Mouse (Mus musculus): Measurements from ENCODE around the gene Hkdc1. TPM values are rescaled to one million over a fixed set of nuclear protein-coding genes. Genes with fewer than 3 reads are reported as not detected.

Hkdc1 gene
- polyA plus RNA-seq, 1 experiment from 2014 or later, result 37.7 TPM

- 72% methylated on average over 5 of the region's 5 CpGs for WGBS
- Histone ChIP-seq H3K9me3 (ENCODE audit: control insufficient read depth) (no peaks in the 10 kb centered on the region), H3K27me3 (replicated peaks; ENCODE audit: control insufficient read depth, insufficient read depth, low read length) (no peaks in the 10 kb centered on the region; the same call in none of the 2 replicates), H3K4me3 (ENCODE audit: low read depth, low read length) (no peak overlapping the region), H3K4me1 (replicated peaks; ENCODE audit: control insufficient read depth, insufficient read depth, low read length) (no peaks in the 10 kb centered on the region), H3K27ac (ENCODE audit: low read depth, low read length) (no peak overlapping the region), H3K4me2 (replicated peaks; ENCODE audit: low read depth) (no peak overlapping the region), H3K9ac (ENCODE audit: low read depth, low read length) (no peak overlapping the region), H3K36me3 (ENCODE audit: control insufficient read depth, insufficient read depth) (no peaks in the 10 kb centered on the region)
- no peak for ATAC-seq
- no peak for TF ChIP-seq CTCF (IDR thresholded peaks at IDR 0.05; ENCODE audit: low read depth)
Measured at GRCm38 (mm10) chr10:62345147-62345546, 77.1 kb downstream of the Hkdc1 start.

- Histone ChIP-seq H3K27ac (ENCODE audit: low read depth, low read length) (no peak overlapping the region), H3K4me3 (ENCODE audit: low read depth, low read length) (no peak overlapping the region), H3K27me3 (replicated peaks; ENCODE audit: control insufficient read depth, insufficient read depth, low read length) (peaks cover 5% of the 10 kb centered on the region), H3K36me3 (ENCODE audit: control insufficient read depth, insufficient read depth) (no peaks in the 10 kb centered on the region), H3K9ac (ENCODE audit: low read depth, low read length) (no peak overlapping the region), H3K9me3 (ENCODE audit: control insufficient read depth) (no peaks in the 10 kb centered on the region), H3K4me1 (replicated peaks; ENCODE audit: control insufficient read depth, insufficient read depth, low read length) (no peaks in the 10 kb centered on the region), H3K4me2 (replicated peaks; ENCODE audit: low read depth) (no peak overlapping the region)
- WGBS, result 48% methylated on average over 9 of the region's 9 CpGs
- peak; percentile 42; the same call in 1 of the 2 replicates for ATAC-seq
- TF ChIP-seq CTCF (IDR thresholded peaks at IDR 0.05; ENCODE audit: low read depth), result no peak
Measured at GRCm38 (mm10) chr10:62344004-62344752, 78.1 kb downstream of the Hkdc1 start.

GRCm38 (mm10) chr10:62342512-62342911 is 79.8 kb downstream of the Hkdc1 start:
- WGBS, result 83% methylated on average over 6 of the region's 6 CpGs

GRCm38 (mm10) chr10:62341956-62342355 is 80.3 kb downstream of the Hkdc1 start:
- TF ChIP-seq CTCF (IDR thresholded peaks at IDR 0.05; ENCODE audit: low read depth), result no peak
- Histone ChIP-seq H3K4me2 (replicated peaks; ENCODE audit: low read depth) (no peak overlapping the region), H3K4me3 (ENCODE audit: low read depth, low read length) (no peak overlapping the region), H3K36me3 (ENCODE audit: control insufficient read depth, insufficient read depth) (no peaks in the 10 kb centered on the region), H3K9ac (ENCODE audit: low read depth, low read length) (no peak overlapping the region), H3K27ac (ENCODE audit: low read depth, low read length) (no peak overlapping the region), H3K27me3 (replicated peaks; ENCODE audit: control insufficient read depth, insufficient read depth, low read length) (peaks cover 5% of the 10 kb centered on the region), H3K4me1 (replicated peaks; ENCODE audit: control insufficient read depth, insufficient read depth, low read length) (no peaks in the 10 kb centered on the region), H3K9me3 (ENCODE audit: control insufficient read depth) (no peaks in the 10 kb centered on the region)
- ATAC-seq, result no peak
- 92% methylated on average over 4 of the region's 4 CpGs for WGBS

More at GRCm38 (mm10) chr10:62342512-62342911, 79.8 kb downstream of the Hkdc1 start:
- Histone ChIP-seq H3K27me3 (replicated peaks; ENCODE audit: control insufficient read depth, insufficient read depth, low read length) (peaks cover 5% of the 10 kb centered on the region), H3K27ac (ENCODE audit: low read depth, low read length) (no peak overlapping the region), H3K4me1 (replicated peaks; ENCODE audit: control insufficient read depth, insufficient read depth, low read length) (no peaks in the 10 kb centered on the region), H3K4me2 (replicated peaks; ENCODE audit: low read depth) (no peak overlapping the region), H3K9me3 (ENCODE audit: control insufficient read depth) (no peaks in the 10 kb centered on the region), H3K9ac (ENCODE audit: low read depth, low read length) (no peak overlapping the region), H3K4me3 (ENCODE audit: low read depth, low read length) (no peak overlapping the region), H3K36me3 (ENCODE audit: control insufficient read depth, insufficient read depth) (no peaks in the 10 kb centered on the region)
- ATAC-seq, result no peak
- no peak for TF ChIP-seq CTCF (IDR thresholded peaks at IDR 0.05; ENCODE audit: low read depth)

GRCm38 (mm10) chr10:62340991-62341390 is 81.3 kb downstream of the Hkdc1 start:
- H3K9me3 ChIP-seq (ENCODE audit: control insufficient read depth), result no peaks in the 10 kb centered on the region
- H3K4me1 ChIP-seq (replicated peaks; ENCODE audit: control insufficient read depth, insufficient read depth, low read length), result no peaks in the 10 kb centered on the region
- no peaks in the 10 kb centered on the region for H3K36me3 ChIP-seq (ENCODE audit: control insufficient read depth, insufficient read depth)
- peaks cover 5% of the 10 kb centered on the region for H3K27me3 ChIP-seq (replicated peaks; ENCODE audit: control insufficient read depth, insufficient read depth, low read length)
- peak overlapping the region; percentile 68 for H3K4me3 ChIP-seq (ENCODE audit: low read depth, low read length)
- H3K27ac ChIP-seq (ENCODE audit: low read depth, low read length), result peak overlapping the region; percentile 66; the same call in 1 of the 2 replicates
- TF ChIP-seq CTCF (IDR thresholded peaks at IDR 0.05; ENCODE audit: low read depth), result no peak
- peak overlapping the region; percentile 76 for H3K4me2 ChIP-seq (replicated peaks; ENCODE audit: low read depth)
- 26% methylated on average over 3 of the region's 3 CpGs for WGBS
- H3K9ac ChIP-seq (ENCODE audit: low read depth, low read length), result peak overlapping the region; percentile 32; the same call in 1 of the 2 replicates
- ATAC-seq, result no peak

- no peak for TF ChIP-seq CTCF (IDR thresholded peaks at IDR 0.05; ENCODE audit: low read depth)
- H3K27ac ChIP-seq (ENCODE audit: low read depth, low read length), result peak overlapping the region; percentile 66
Measured at GRCm38 (mm10) chr10:62340095-62340731, 82.1 kb downstream of the Hkdc1 start.

More at GRCm38 (mm10) chr10:62340095-62340731, 82.1 kb downstream of the Hkdc1 start:
- peak overlapping the region; percentile 68 for H3K4me3 ChIP-seq (ENCODE audit: low read depth, low read length)
- H3K36me3 ChIP-seq (ENCODE audit: control insufficient read depth, insufficient read depth), result no peaks in the 10 kb centered on the region
- WGBS, result under 1% methylated on average over 37 of the region's 38 CpGs
- peak; percentile 89 for ATAC-seq
- H3K9me3 ChIP-seq (ENCODE audit: control insufficient read depth), result no peaks in the 10 kb centered on the region
- peak overlapping the region; percentile 76 for H3K4me2 ChIP-seq (replicated peaks; ENCODE audit: low read depth)
- peaks cover 5% of the 10 kb centered on the region for H3K27me3 ChIP-seq (replicated peaks; ENCODE audit: control insufficient read depth, insufficient read depth, low read length)
- H3K9ac ChIP-seq (ENCODE audit: low read depth, low read length), result peak overlapping the region; percentile 32; the same call in 1 of the 2 replicates
- H3K4me1 ChIP-seq (replicated peaks; ENCODE audit: control insufficient read depth, insufficient read depth, low read length), result no peaks in the 10 kb centered on the region
